Mouse (Mus musculus): ENCODE measurements at regions not wholly inside any gene's neighbourhood (a gene's known extent, or its start where the extent isn't known, plus 50 kb on each side); places are given as distances from the start of the nearest gene placed in this dataset.

DNA sequence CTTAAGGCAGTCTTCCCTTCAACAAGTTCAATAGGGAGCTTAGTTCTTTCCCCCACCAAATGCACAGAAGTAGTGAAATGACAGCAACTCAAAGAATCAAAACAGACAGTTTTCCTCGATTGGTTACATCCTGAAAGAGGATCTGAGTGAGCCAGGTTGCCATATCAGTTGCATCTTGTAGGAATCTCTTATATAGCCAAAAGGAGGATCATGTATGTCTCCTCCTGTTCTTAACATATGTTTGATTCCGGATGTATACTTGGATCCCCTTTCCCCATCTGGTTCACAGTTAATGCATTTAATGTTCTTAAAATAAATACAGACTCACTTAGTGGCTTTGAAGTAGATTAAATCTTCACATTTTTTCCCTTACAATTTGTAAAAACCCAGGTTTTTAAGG, 1224.0 kb upstream of the Flrt2 start:
- no peaks in the 10 kb centered on the region for H3K4me1 ChIP-seq (ENCODE audit: control insufficient read depth, insufficient read depth, low read length)
- ATAC-seq (ENCODE audit: insufficient number of reproducible peaks, low FRiP score, low TSS enrichment, low read depth) (no peak), DNase-seq (ENCODE audit: low spot score) (no peak)
- no peak overlapping the region for H3K4me3 ChIP-seq (ENCODE audit: low read depth, low read length)
- H3K9me3 ChIP-seq (ENCODE audit: control insufficient read depth, low read length), result no peaks in the 10 kb centered on the region
- H3K9ac ChIP-seq (ENCODE audit: low read length), result no peak overlapping the region
- H3K4me2 ChIP-seq (ENCODE audit: low read depth, severe bottlenecking), result no peak overlapping the region
- no peak overlapping the region for H3K27ac ChIP-seq (replicated peaks; ENCODE audit: low read depth, low read length)
- 74% methylated on average over 2 of the region's 2 CpGs for WGBS
- H3K36me3 ChIP-seq (ENCODE audit: control insufficient read depth, insufficient read depth, low read length), result no peaks in the 10 kb centered on the region
- H3K27me3 ChIP-seq (ENCODE audit: control insufficient read depth, insufficient read depth, low read length), result no peaks in the 10 kb centered on the region

DNA sequence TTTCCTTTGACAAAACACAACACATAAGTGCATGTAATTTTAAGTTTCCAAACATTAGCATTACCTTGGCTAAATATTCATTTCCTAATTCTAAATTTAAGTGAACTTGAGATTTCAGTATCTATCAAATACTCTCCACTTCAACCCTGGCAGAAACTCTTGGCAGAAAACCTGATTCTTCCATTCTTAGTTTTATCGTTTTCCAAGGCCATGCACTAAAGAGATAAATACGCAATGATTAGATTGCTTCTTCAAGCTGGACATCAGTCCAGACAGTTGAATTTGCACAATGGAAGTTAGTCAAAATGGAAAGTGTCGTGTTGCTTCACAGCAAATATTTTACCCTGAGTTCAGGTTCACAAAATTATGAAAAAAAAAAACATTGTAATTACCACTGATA, 1223.4 kb upstream of the Flrt2 start:
- DNase-seq (ENCODE audit: low spot score), result no peak
- no peaks in the 10 kb centered on the region for H3K4me1 ChIP-seq (ENCODE audit: control insufficient read depth, insufficient read depth, low read length)
- ATAC-seq (ENCODE audit: insufficient number of reproducible peaks, low FRiP score, low TSS enrichment, low read depth), result no peak
- H3K9ac ChIP-seq (ENCODE audit: low read length), result no peak overlapping the region
- no peaks in the 10 kb centered on the region for H3K36me3 ChIP-seq (ENCODE audit: control insufficient read depth, insufficient read depth, low read length)
- H3K4me2 ChIP-seq (ENCODE audit: low read depth, severe bottlenecking), result no peak overlapping the region
- no peaks in the 10 kb centered on the region for H3K9me3 ChIP-seq (ENCODE audit: control insufficient read depth, low read length)
- WGBS, result 93% methylated on average over 3 of the region's 3 CpGs
- no peak overlapping the region for H3K27ac ChIP-seq (replicated peaks; ENCODE audit: low read depth, low read length)
- no peak overlapping the region for H3K4me3 ChIP-seq (ENCODE audit: low read depth, low read length)
- H3K27me3 ChIP-seq (ENCODE audit: control insufficient read depth, insufficient read depth, low read length), result no peaks in the 10 kb centered on the region

DNA sequence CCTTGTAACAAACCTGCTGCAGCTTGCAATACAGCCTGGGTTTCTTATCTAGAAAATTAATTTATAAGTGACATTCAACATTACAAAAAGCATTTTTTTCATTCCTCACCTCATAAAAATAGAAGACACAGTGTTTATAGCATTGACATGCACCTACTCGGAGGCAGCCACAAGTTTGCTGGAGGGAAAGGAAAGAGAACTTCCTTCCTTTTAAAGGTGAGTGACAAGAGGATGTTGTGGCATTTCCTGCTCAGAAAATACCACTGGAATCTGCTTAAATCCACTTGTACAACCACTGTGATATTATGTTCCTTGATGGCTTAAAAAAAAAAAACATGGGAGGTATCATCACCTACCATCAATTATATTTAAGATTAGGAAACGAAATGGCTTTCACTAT, 1222.2 kb upstream of the Flrt2 start:
- Histone ChIP-seq H3K9me3 (ENCODE audit: control insufficient read depth, low read length) (no peaks in the 10 kb centered on the region), H3K4me2 (ENCODE audit: low read depth, severe bottlenecking) (no peak overlapping the region), H3K4me3 (ENCODE audit: low read depth, low read length) (no peak overlapping the region), H3K27ac (replicated peaks; ENCODE audit: low read depth, low read length) (no peak overlapping the region), H3K27me3 (ENCODE audit: control insufficient read depth, insufficient read depth, low read length) (no peaks in the 10 kb centered on the region), H3K36me3 (ENCODE audit: control insufficient read depth, insufficient read depth, low read length) (no peaks in the 10 kb centered on the region), H3K9ac (ENCODE audit: low read length) (no peak overlapping the region), H3K4me1 (ENCODE audit: control insufficient read depth, insufficient read depth, low read length) (no peaks in the 10 kb centered on the region)
- DNase-seq (ENCODE audit: low spot score) (no peak), ATAC-seq (ENCODE audit: insufficient number of reproducible peaks, low FRiP score, low TSS enrichment, low read depth) (no peak)
- WGBS, result 60% methylated on average over 2 of the region's 2 CpGs

DNA sequence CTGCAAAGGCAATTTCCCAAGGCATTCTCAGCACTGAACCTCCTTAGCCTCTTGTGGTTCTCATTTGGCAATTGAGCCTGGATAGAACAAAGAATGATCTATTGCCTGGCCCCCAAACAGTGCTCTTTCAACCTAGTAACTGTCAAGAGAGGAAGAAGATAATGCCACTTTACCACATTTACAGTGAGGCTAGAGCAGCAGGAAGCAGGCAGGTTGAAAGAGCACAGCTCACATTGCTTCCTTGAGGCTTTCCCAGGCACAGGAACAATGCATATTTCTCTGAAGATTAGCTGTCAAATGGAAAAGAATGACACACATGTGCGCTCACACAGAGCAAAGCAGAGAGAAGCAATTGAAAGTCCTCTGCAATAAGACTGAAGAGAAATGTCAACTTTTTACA, 1221.0 kb upstream of the Flrt2 start:
- no peaks in the 10 kb centered on the region for H3K36me3 ChIP-seq (ENCODE audit: control insufficient read depth, insufficient read depth, low read length)
- H3K9me3 ChIP-seq (ENCODE audit: control insufficient read depth, low read length), result no peaks in the 10 kb centered on the region
- no peaks in the 10 kb centered on the region for H3K4me1 ChIP-seq (ENCODE audit: control insufficient read depth, insufficient read depth, low read length)
- DNase-seq (ENCODE audit: low spot score) (no peak), ATAC-seq (ENCODE audit: insufficient number of reproducible peaks, low FRiP score, low TSS enrichment, low read depth) (no peak)
- H3K4me3 ChIP-seq (ENCODE audit: low read depth, low read length), result no peak overlapping the region
- H3K27ac ChIP-seq (replicated peaks; ENCODE audit: low read depth, low read length), result no peak overlapping the region
- H3K4me2 ChIP-seq (ENCODE audit: low read depth, severe bottlenecking), result no peak overlapping the region
- no peak overlapping the region for H3K9ac ChIP-seq (ENCODE audit: low read length)
- no peaks in the 10 kb centered on the region for H3K27me3 ChIP-seq (ENCODE audit: control insufficient read depth, insufficient read depth, low read length)
- WGBS, result 50% methylated on average over 1 of the region's 1 CpGs

DNA sequence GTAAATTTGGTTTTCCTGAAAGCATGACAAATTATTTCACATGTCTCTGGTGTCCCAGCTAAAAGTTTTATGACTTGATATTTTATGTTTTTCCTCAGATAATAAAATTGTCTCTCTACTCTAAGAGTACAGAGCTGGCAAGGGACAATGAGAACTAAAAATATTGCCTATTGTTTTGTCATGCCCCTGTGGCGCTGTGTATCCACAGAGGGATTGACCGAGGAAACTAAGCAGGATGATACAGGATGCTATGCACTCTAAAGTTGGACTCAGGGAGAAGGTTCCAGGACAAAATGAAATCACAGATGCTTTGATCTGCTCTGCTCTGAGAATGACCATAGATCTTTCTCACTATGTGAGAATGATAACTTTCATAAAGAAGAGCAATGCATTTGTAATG, 1203.3 kb upstream of the Flrt2 start:
- H3K36me3 ChIP-seq (ENCODE audit: control insufficient read depth, insufficient read depth, low read length), result no peaks in the 10 kb centered on the region
- ATAC-seq (ENCODE audit: insufficient number of reproducible peaks, low FRiP score, low TSS enrichment, low read depth), result no peak
- no peaks in the 10 kb centered on the region for H3K9me3 ChIP-seq (ENCODE audit: control insufficient read depth, low read length)
- H3K27me3 ChIP-seq (ENCODE audit: control insufficient read depth, insufficient read depth, low read length), result no peaks in the 10 kb centered on the region
- H3K9ac ChIP-seq (ENCODE audit: low read length), result no peak overlapping the region
- no peaks in the 10 kb centered on the region for H3K4me1 ChIP-seq (ENCODE audit: control insufficient read depth, insufficient read depth, low read length)
- no peak overlapping the region for H3K27ac ChIP-seq (replicated peaks; ENCODE audit: low read depth, low read length)
- H3K4me3 ChIP-seq (ENCODE audit: low read depth, low read length), result no peak overlapping the region
- no peak for DNase-seq (ENCODE audit: low spot score)
- WGBS, result 87% methylated on average over 2 of the region's 2 CpGs
- no peak overlapping the region for H3K4me2 ChIP-seq (ENCODE audit: low read depth, severe bottlenecking)

DNA sequence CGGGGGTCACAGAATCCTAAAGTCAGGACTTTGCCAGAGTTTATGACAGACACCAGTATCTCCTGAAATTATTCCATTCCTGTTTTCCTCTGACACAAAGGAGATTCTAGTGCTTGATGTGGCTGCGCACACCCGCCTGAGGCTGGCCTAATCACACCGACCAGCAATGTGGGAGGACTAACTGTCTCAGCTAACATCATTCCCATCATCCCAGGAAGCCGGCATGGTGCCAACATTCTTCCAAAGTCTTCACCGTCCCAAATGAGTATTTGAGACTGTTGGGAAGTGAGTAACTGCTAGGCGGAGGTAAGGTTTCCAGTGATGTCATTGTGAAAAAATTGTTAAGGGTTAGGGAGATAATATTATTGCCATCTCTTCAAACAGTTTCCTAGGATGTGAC, 1183.9 kb upstream of the Flrt2 start:
- Histone ChIP-seq H3K27ac (replicated peaks; ENCODE audit: low read depth, low read length) (no peak overlapping the region), H3K36me3 (ENCODE audit: control insufficient read depth, insufficient read depth, low read length) (no peaks in the 10 kb centered on the region), H3K4me1 (ENCODE audit: control insufficient read depth, insufficient read depth, low read length) (no peaks in the 10 kb centered on the region), H3K27me3 (ENCODE audit: control insufficient read depth, insufficient read depth, low read length) (no peaks in the 10 kb centered on the region), H3K9ac (ENCODE audit: low read length) (no peak overlapping the region), H3K9me3 (ENCODE audit: control insufficient read depth, low read length) (no peaks in the 10 kb centered on the region), H3K4me3 (ENCODE audit: low read depth, low read length) (no peak overlapping the region), H3K4me2 (ENCODE audit: low read depth, severe bottlenecking) (no peak overlapping the region)
- ATAC-seq (ENCODE audit: insufficient number of reproducible peaks, low FRiP score, low TSS enrichment, low read depth), result no peak
- WGBS, result 81% methylated on average over 7 of the region's 7 CpGs
- no peak for DNase-seq (ENCODE audit: low spot score)

DNA sequence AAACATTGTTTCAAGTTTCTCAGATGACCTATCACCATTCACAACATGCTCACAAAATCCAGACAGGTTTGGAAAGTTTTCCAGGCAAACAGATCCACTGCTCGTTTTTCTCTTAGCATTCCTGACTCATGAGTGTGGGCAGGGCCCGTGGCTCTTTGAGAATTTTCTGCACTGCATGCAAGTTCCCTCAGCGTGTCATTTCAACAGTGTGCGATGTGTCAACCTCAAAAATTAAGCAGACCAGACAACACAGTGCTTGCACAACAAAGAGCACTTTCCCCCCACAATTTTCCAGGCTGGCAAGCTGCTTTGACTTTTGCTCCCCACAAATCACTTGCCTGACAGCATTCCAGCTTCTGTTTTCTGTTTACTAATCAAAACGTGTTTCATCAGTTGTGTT, 1182.2 kb upstream of the Flrt2 start:
- no peak overlapping the region for H3K4me3 ChIP-seq (ENCODE audit: low read depth, low read length)
- H3K27ac ChIP-seq (replicated peaks; ENCODE audit: low read depth, low read length), result no peak overlapping the region
- DNase-seq (ENCODE audit: low spot score) (peak; percentile 32), ATAC-seq (ENCODE audit: insufficient number of reproducible peaks, low FRiP score, low TSS enrichment, low read depth) (no peak)
- no peaks in the 10 kb centered on the region for H3K36me3 ChIP-seq (ENCODE audit: control insufficient read depth, insufficient read depth, low read length)
- no peaks in the 10 kb centered on the region for H3K27me3 ChIP-seq (ENCODE audit: control insufficient read depth, insufficient read depth, low read length)
- H3K9me3 ChIP-seq (ENCODE audit: control insufficient read depth, low read length), result no peaks in the 10 kb centered on the region
- no peak overlapping the region for H3K9ac ChIP-seq (ENCODE audit: low read length)
- 19% methylated on average over 5 of the region's 5 CpGs for WGBS
- no peak overlapping the region for H3K4me2 ChIP-seq (ENCODE audit: low read depth, severe bottlenecking)
- no peaks in the 10 kb centered on the region for H3K4me1 ChIP-seq (ENCODE audit: control insufficient read depth, insufficient read depth, low read length)

DNA sequence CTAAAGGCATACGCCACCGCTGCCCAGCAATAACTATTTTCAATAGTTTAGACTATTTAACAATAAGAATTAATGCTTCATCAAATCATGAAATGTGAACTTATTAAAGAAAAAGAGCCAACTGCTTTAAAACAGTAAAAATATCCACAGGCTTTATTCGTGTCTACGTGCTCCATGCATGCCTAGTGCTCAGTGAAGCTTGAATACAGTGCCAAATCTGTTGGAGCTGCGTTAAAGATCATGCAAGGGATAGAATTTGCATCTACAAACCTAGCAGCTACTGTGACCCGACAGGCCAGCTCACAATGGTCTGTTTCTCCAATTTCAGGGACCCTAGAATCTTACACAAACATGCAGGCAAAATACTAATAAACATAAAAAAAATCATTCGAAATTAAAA, 1147.3 kb upstream of the Flrt2 start:
- no peaks in the 10 kb centered on the region for H3K36me3 ChIP-seq (ENCODE audit: control insufficient read depth, insufficient read depth, low read length)
- no peak overlapping the region for H3K27ac ChIP-seq (replicated peaks; ENCODE audit: low read depth, low read length)
- H3K9ac ChIP-seq (ENCODE audit: low read length), result no peak overlapping the region
- H3K4me3 ChIP-seq (ENCODE audit: low read depth, low read length), result no peak overlapping the region
- no peaks in the 10 kb centered on the region for H3K9me3 ChIP-seq (ENCODE audit: control insufficient read depth, low read length)
- no peaks in the 10 kb centered on the region for H3K27me3 ChIP-seq (ENCODE audit: control insufficient read depth, insufficient read depth, low read length)
- no peaks in the 10 kb centered on the region for H3K4me1 ChIP-seq (ENCODE audit: control insufficient read depth, insufficient read depth, low read length)
- no peak for DNase-seq (ENCODE audit: low spot score)
- ATAC-seq (ENCODE audit: insufficient number of reproducible peaks, low FRiP score, low TSS enrichment, low read depth), result no peak
- H3K4me2 ChIP-seq (ENCODE audit: low read depth, severe bottlenecking), result no peak overlapping the region
- WGBS, result 90% methylated on average over 7 of the region's 7 CpGs

DNA sequence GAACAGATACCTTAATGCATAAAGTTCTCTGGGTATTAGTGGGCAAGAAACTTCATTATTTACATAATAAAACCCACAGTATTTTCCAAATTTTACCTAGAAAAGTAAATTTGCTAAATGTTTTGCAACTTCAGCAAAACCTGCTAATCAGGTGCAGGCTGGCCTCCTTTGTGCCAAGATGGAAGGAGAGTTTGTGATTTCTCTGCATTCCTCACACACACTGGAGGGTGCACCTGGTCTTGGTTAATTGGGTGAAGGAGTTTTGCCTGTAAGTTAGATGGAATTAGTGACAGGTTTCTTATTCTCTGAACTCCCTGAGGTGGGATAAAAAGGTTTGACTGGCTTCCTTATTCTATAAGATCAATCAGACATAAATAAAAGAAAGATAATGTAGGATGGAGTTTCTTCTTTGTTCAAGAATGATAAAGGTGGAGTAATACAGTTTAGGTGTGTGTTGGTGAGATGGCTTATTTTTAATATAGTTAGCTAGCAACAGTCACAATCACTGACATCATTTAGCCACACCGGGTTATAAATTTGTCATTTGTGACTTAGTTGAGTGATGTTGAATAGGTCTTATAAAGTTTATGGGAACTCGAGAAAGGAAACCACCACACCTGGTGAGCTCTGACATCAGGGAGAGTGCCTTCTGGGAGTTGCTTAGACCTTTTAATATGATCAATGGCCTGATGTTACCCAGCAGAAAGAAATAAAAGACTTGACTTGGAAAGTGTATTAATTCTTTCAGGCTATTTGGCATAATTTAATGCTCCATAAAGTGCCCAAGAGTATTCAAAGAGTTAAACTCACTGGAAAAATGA, 1131.4 kb upstream of the Flrt2 start:
- no peaks in the 10 kb centered on the region for H3K9me3 ChIP-seq (ENCODE audit: control insufficient read depth, low read length)
- no peaks in the 10 kb centered on the region for H3K36me3 ChIP-seq (ENCODE audit: control insufficient read depth, insufficient read depth, low read length)
- no peak overlapping the region for H3K4me2 ChIP-seq (ENCODE audit: low read depth, severe bottlenecking)
- DNase-seq (ENCODE audit: low spot score), result peak; percentile 46
- no peaks in the 10 kb centered on the region for H3K4me1 ChIP-seq (ENCODE audit: control insufficient read depth, insufficient read depth, low read length)
- H3K4me3 ChIP-seq (ENCODE audit: low read depth, low read length), result no peak overlapping the region
- H3K9ac ChIP-seq (ENCODE audit: low read length), result no peak overlapping the region
- no peaks in the 10 kb centered on the region for H3K27me3 ChIP-seq (ENCODE audit: control insufficient read depth, insufficient read depth, low read length)
- 33% methylated on average over 2 of the region's 2 CpGs for WGBS
- ATAC-seq (ENCODE audit: insufficient number of reproducible peaks, low FRiP score, low TSS enrichment, low read depth), result peak; percentile 66; the same call in 1 of the 2 replicates
- no peak overlapping the region for H3K27ac ChIP-seq (replicated peaks; ENCODE audit: low read depth, low read length)
